Mouse (Mus musculus): ENCODE results near the gene Kdelr1. TPM values are rescaled to one million over a fixed set of nuclear protein-coding genes. Genes with fewer than 3 reads are reported as not detected.

Gene Kdelr1
- total and polyA plus RNA-seq, 2 experiments from 2014 or later: 58.5 to 304 TPM

GRCm38 (mm10) chr7:45881011-45881410 is 8.4 kb downstream of the Kdelr1 start:
- Histone ChIP-seq H3K9me3 (replicated peaks; ENCODE audit: control insufficient read depth, low read length) (no peaks in the 10 kb centered on the region; the same call in 1 of the 2 replicates), H3K36me3 (replicated peaks; ENCODE audit: control insufficient read depth, insufficient read depth, low read length) (peaks cover 84% of the 10 kb centered on the region), H3K27me3 (ENCODE audit: control insufficient read depth, insufficient read depth, low read length) (no peaks in the 10 kb centered on the region), H3K4me1 (ENCODE audit: control insufficient read depth, insufficient read depth) (no peaks in the 10 kb centered on the region), H3K27ac (ENCODE audit: low read depth) (no peak overlapping the region), H3K4me2 (ENCODE audit: low read depth, low read length) (no peak overlapping the region), H3K9ac (replicated peaks; ENCODE audit: low read depth, low read length) (no peak overlapping the region), H3K4me3 (ENCODE audit: low read depth, low read length) (no peak overlapping the region)
- TF ChIP-seq CTCF (IDR thresholded peaks at IDR 0.05; ENCODE audit: low read depth) (no peak), EP300 (IDR thresholded peaks at IDR 0.05; ENCODE audit: low read depth) (no peak)
- no peak for DNase-seq (ENCODE audit: low spot score)
- WGBS: 95% methylated on average over 2 of the region's 2 CpGs
- ATAC-seq (ENCODE audit: insufficient read depth, low read depth): no peak

- WGBS: 40% methylated on average over 3 of the region's 3 CpGs
- H3K9me3 ChIP-seq (replicated peaks; ENCODE audit: control insufficient read depth, low read length): no peaks in the 10 kb centered on the region
Observed at GRCm38 (mm10) chr7:45887246-45887645, 14.7 kb downstream of the Kdelr1 start.

GRCm38 (mm10) chr7:45892651-45893050 is 20.1 kb downstream of the Kdelr1 start:
- 65% methylated on average over 2 of the region's 2 CpGs for WGBS
- TF ChIP-seq EP300 (IDR thresholded peaks at IDR 0.05; ENCODE audit: low read depth) (no peak), CTCF (IDR thresholded peaks at IDR 0.05; ENCODE audit: low read depth) (no peak)
- Histone ChIP-seq H3K4me3 (ENCODE audit: low read depth, low read length) (no peak overlapping the region), H3K9me3 (replicated peaks; ENCODE audit: control insufficient read depth, low read length) (no peaks in the 10 kb centered on the region), H3K4me2 (ENCODE audit: low read depth, low read length) (no peak overlapping the region), H3K9ac (replicated peaks; ENCODE audit: low read depth, low read length) (no peak overlapping the region), H3K36me3 (replicated peaks; ENCODE audit: control insufficient read depth, insufficient read depth, low read length) (no peaks in the 10 kb centered on the region), H3K27ac (ENCODE audit: low read depth) (no peak overlapping the region), H3K4me1 (ENCODE audit: control insufficient read depth, insufficient read depth) (peaks cover 9% of the 10 kb centered on the region; the same call in 1 of the 2 replicates), H3K27me3 (ENCODE audit: control insufficient read depth, insufficient read depth, low read length) (no peaks in the 10 kb centered on the region)
- DNase-seq (ENCODE audit: low spot score) (no peak), ATAC-seq (ENCODE audit: insufficient read depth, low read depth) (no peak)

More at GRCm38 (mm10) chr7:45887246-45887645, 14.7 kb downstream of the Kdelr1 start:
- Histone ChIP-seq H3K36me3 (replicated peaks; ENCODE audit: control insufficient read depth, insufficient read depth, low read length) (peaks cover 34% of the 10 kb centered on the region), H3K4me2 (ENCODE audit: low read depth, low read length) (no peak overlapping the region), H3K9ac (replicated peaks; ENCODE audit: low read depth, low read length) (no peak overlapping the region), H3K27ac (ENCODE audit: low read depth) (no peak overlapping the region), H3K4me1 (ENCODE audit: control insufficient read depth, insufficient read depth) (no peaks in the 10 kb centered on the region), H3K4me3 (ENCODE audit: low read depth, low read length) (no peak overlapping the region), H3K27me3 (ENCODE audit: control insufficient read depth, insufficient read depth, low read length) (no peaks in the 10 kb centered on the region)
- no peak for ATAC-seq (ENCODE audit: insufficient read depth, low read depth)
- TF ChIP-seq EP300 (IDR thresholded peaks at IDR 0.05; ENCODE audit: low read depth) (no peak), CTCF (IDR thresholded peaks at IDR 0.05; ENCODE audit: low read depth) (no peak)
- DNase-seq (ENCODE audit: low spot score): no peak

GRCm38 (mm10) chr7:45895931-45896516 is 23.5 kb downstream of the Kdelr1 start:
- H3K36me3 ChIP-seq (replicated peaks; ENCODE audit: control insufficient read depth, insufficient read depth, low read length): no peaks in the 10 kb centered on the region
- H3K4me3 ChIP-seq (ENCODE audit: low read depth, low read length): no peak overlapping the region
- H3K27me3 ChIP-seq (ENCODE audit: control insufficient read depth, insufficient read depth, low read length): no peaks in the 10 kb centered on the region
- 75% methylated on average over 6 of the region's 6 CpGs for WGBS
- DNase-seq (ENCODE audit: low spot score): no peak
- no peak overlapping the region for H3K27ac ChIP-seq (ENCODE audit: low read depth)
- H3K9me3 ChIP-seq (replicated peaks; ENCODE audit: control insufficient read depth, low read length): no peaks in the 10 kb centered on the region
- no peak for ATAC-seq (ENCODE audit: insufficient read depth, low read depth)
- peak overlapping the region; percentile 42 for H3K4me2 ChIP-seq (ENCODE audit: low read depth, low read length)
- no peak for TF ChIP-seq CTCF (IDR thresholded peaks at IDR 0.05; ENCODE audit: low read depth)
- no peak for TF ChIP-seq EP300 (IDR thresholded peaks at IDR 0.05; ENCODE audit: low read depth)
- peaks cover 9% of the 10 kb centered on the region; the same call in 1 of the 2 replicates for H3K4me1 ChIP-seq (ENCODE audit: control insufficient read depth, insufficient read depth)
- H3K9ac ChIP-seq (replicated peaks; ENCODE audit: low read depth, low read length): no peak overlapping the region

GRCm38 (mm10) chr7:45896517-45897257 is 24.1 kb downstream of the Kdelr1 start, which contains the start of the genes Syngr4 and Tmem143:
Syngr4 (minus strand) TSS chr7:45896714.
Tmem143 (plus strand) TSS chr7:45896941.
- DNase-seq (ENCODE audit: low spot score) (peak; percentile 99), ATAC-seq (ENCODE audit: insufficient read depth, low read depth) (peak; percentile 93)
- Histone ChIP-seq H3K4me2 (ENCODE audit: low read depth, low read length) (peak within 1 kb of the TSS; percentile 85), H3K27me3 (ENCODE audit: control insufficient read depth, insufficient read depth, low read length) (no peaks in the 10 kb centered on the region), H3K4me3 (ENCODE audit: low read depth, low read length) (peak within 1 kb of the TSS; percentile 54), H3K27ac (ENCODE audit: low read depth) (peak within 1 kb of the TSS; percentile 75), H3K9ac (replicated peaks; ENCODE audit: low read depth, low read length) (peak within 1 kb of the TSS; percentile 71), H3K36me3 (replicated peaks; ENCODE audit: control insufficient read depth, insufficient read depth, low read length) (no peaks in the 10 kb centered on the region), H3K9me3 (replicated peaks; ENCODE audit: control insufficient read depth, low read length) (no peaks in the 10 kb centered on the region), H3K4me1 (ENCODE audit: control insufficient read depth, insufficient read depth) (peaks cover 9% of the 10 kb centered on the region; the same call in 1 of the 2 replicates)
- TF ChIP-seq CTCF (IDR thresholded peaks at IDR 0.05; ENCODE audit: low read depth) (no peak), EP300 (IDR thresholded peaks at IDR 0.05; ENCODE audit: low read depth) (no peak)
- under 1% methylated on average over 40 of the region's 40 CpGs for WGBS

Measured in heart, postnatal 0 days (tissue).